Mouse (Mus musculus) hematopoietic stem cell, adult 5-6 weeks (primary cell): ENCODE results near the gene Psenen. TPM values are rescaled to one million over a fixed set of nuclear protein-coding genes. Genes with fewer than 3 reads are reported as not detected.

Experiments
- ATAC-seq, 2 experiments: fragments of 125-278 bp in 1 of 2; replicated peaks in 1 of 2; 2 replicates each; pipeline ENCODE4 v1.8.0; 2016 to 2017; ENCODE audit warnings: inconsistent platforms in 2 of 2, mild to moderate bottlenecking in 2 of 2, moderate number of reproducible peaks in 2 of 2, low read depth in 1 of 2, moderate TSS enrichment in 1 of 2; ENCODE audit not compliant: low FRiP score in 2 of 2, poor library complexity in 2 of 2, severe bottlenecking in 2 of 2, insufficient read depth in 1 of 2, low TSS enrichment in 1 of 2
- total RNA-seq: library from RNA; stranded (forward); fragments of 172-1452, 232-1000 nt; gene quantifications from 2 replicates; pipeline ENCODE4 v1.2.3, GENCODE M21; 2017

Gene Psenen
- total RNA-seq, 1 experiment from 2014 or later: 122 TPM

DNA sequence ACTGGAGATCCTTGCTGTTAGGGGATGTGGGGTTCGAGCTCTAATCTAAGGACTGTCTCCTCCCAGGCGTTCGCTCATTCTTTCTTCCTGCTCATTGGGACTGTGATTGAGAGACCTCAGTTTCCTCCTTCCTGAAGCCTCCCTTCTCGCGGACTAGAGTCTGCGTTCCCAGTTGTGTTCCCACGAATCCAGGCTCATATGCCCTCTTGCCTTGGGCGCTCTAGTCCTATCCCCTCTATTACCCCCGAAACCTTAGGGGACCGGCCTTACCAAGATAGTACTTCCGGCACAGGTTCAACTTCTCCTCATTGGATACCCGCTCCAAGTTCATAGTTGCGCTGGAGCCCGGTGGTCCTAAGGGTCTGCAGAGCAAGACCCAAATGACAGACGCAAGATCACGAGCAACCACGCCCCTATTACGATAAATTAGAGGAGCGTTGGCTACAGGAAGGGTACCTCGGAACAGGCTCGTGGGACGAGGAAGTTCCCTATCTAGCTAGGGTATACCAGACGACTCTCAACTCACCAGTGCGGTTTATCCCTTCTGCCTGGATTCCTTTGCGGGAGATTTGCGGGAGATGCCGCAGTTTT, 806 bp downstream of the Psenen start:
- peak in 1 of 2 experiments; percentile 5; a peak in 1 of 4 replicates for ATAC-seq

- ATAC-seq: no peak
These were observed 3.1 kb downstream of the Psenen start for GRCm38 (mm10) chr7:30560296-30560695.

- ATAC-seq: peak; percentile 65 to 79
These were observed 3.9 kb downstream of the Psenen start, which contains the start of gene Lin37 for GRCm38 (mm10) chr7:30559443-30559954. Gene Lin37 (minus strand): TSS chr7:30559838.

DNA sequence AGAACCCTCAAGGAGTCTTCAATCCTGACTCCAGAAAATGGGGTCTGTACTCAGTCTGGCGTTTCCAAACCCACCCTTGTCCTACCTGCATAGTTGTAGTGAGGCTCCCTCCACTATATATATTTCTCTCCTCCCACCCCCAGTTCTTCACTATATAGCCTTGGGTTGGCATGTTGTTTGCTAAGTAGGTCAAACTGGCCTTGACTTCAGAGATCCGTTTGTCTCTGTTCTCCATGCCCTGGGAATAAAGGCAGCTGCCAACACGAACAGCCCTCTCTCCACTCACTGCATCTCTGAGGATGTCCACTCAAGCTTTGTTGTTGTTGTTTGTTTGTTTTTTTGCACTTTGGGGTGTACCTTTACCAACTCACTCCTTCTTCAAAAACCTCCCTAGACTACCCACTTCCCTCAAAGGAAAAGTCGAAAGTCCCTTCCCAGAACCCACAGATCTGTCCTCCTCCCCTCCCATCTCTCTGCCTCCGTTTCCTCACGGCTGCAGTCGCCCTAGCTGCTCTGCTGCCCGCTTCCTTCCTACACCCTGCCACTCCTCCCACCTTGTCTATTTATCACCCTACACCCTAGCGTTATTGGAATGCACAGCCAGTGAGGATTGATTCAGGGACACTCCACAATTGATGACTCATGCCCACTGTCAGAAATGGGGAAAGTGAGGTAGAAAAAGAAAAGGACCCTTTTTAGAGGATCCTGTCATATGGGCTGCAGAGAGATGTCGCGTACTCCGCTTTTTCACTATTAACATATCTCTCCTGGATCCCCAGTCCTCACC, 4.6 kb downstream of the Psenen start:
- ATAC-seq: no peak

GRCm38 (mm10) chr7:30557901-30558514, 5.4 kb downstream of the Psenen start:
- no peak for ATAC-seq

GRCm38 (mm10) chr7:30556894-30557536, 6.4 kb downstream of the Psenen start:
- ATAC-seq: no peak

DNA sequence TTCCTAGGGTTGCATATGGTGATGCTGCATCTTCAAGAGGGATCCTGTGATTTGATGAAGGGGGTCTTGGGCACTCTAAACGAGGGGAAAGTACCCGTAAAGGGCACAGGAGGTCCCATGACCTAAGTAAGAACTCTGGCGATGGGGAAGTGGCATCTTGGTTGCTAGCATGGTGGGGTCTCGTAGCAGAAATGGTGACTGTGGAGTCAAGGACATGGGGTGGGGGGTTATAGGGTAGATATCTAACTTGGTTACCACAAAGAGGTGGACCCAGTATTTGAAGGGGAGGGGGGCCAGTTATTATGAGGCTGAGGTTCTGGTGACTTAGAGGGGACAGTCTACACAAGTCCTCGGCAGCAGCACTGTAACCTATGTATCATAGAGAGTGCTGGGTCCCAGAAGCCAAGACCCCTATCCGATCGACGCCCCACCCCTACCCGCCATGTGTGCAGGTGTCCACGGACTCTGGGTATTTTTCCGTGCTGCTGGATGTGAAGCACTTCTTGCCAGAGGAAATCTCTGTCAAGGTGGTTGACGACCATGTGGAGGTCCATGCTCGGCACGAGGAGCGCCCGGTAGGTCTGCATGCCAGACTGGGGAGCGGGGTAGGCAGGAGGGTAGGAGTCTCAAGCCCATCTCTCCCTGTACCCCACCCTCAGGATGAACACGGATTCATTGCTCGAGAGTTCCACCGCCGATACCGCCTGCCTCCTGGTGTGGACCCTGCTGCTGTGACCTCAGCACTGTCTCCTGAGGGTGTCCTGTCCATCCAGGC, 9.4 kb downstream of the Psenen start:
- no peak for ATAC-seq

- ATAC-seq: no peak
These were observed 10.3 kb downstream of the Psenen start for GRCm38 (mm10) chr7:30553021-30553589.

DNA sequence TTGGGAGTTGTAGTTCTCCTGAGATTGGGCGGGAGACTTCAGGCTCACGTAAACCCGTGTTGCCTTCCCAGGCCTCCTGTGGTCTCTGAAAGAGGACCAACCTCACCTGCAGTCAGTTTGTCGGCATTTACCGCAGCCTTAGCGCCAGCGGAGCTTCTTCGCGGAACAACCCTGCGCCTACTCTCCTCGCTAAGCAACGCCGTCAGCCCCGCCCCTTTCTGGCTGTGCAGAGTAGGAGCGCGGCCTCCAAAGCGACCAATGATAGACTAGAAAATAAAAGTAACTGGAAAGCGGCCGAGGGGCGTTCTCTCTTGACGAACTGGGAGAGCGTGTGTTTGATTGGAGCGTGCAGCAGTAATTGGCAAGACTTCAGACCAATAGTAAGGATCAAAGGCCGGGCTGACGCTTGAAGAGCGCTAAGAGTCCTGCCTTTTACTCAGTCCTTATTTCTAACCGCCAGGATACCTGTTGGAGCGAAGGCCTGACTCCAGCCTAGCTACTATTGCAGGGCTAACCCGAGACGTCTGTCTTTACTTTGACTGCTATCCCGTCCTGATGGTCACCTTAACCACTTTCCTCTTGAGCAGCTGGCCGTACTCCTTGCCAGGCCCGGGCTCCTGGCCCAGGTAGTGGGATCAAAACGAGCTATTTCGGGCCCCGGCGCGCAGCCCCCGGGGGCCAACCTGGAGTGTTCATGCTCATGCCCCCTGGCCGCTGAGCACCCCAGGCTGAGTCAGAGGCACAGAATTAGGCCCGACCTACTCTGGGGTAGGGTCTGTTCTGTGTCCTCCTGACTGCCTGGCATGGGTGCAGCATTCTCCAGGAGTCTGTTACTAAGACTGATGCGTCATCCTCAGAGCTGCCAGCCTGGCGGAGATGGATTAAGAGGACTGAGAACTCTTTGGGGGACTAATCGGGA, 11.1 kb downstream of the Psenen start, which contains the start of the genes Hspb6 and Proser3:
Gene Hspb6, plus strand, starts transcription at position 77 of the 919 bp plus-strand sequence.
Gene Proser3, minus strand, starts transcription at position 198 of the 919 bp plus-strand sequence.
- peak; percentile 86 to 92 for ATAC-seq

- peak; percentile 58 to 61 for ATAC-seq
These were observed 11.9 kb downstream of the Psenen start for GRCm38 (mm10) chr7:30551445-30552101.

DNA sequence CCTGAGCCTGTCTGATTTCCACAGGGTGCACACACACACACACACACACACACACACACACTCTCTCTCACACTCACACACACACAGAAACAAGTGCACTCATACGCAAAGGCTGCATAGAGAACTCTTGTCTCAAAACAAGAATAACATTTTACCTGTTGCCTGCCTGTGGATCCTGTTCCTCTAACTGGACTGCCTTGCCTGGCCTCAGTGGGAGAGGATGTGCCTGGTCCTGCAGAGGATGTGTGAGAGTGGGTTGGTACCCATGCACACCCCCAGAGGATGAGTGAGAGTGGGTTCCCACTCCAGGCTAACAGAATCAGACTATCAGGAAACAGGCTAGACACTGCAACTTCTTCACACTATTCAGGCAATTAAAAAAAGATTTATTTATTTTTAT, 12.8 kb downstream of the Psenen start:
- no peak for ATAC-seq

DNA sequence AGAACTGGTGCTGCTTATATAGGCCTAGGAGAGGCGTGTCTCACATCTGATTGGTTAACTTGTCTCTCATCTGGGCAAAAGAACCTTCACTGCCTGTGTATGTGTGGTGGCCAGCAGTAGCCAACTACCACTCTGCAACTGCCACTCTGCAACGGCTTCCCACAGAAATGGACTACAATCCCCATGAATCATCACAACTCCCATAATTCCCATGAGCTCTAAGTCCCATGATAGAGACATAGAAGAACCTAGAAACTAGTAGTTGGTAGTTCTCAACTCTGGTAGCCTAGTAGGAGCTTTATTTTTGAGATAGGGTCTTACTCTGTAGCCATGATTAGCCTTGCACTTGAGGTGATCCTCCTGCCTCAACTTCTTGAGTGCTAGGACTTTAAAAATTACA, 13.5 kb downstream of the Psenen start:
- no peak for ATAC-seq

GRCm38 (mm10) chr7:30544327-30544726, 19.1 kb downstream of the Psenen start:
- ATAC-seq: no peak

DNA sequence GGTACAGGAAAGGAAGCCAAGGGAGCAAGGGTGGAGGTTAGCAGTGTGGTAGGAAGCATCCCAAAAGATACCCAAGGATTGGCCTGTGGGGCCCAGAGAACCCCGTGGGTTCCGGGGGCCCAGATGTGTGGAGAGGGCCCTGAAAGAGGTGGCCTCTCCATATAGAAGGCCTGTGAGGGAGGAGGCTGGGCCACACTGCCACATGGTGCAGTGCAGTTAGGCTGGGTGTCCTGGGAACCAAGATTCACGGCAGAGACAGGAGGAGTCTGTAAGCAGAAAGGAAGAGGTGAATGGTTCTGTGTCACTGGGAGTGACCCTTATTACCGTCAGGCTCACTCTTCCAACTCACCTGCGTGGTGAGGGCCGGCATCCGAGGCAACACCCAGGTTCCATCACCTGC, 22.9 kb downstream of the Psenen start:
- no peak for ATAC-seq
